In the genomic region with DNA sequence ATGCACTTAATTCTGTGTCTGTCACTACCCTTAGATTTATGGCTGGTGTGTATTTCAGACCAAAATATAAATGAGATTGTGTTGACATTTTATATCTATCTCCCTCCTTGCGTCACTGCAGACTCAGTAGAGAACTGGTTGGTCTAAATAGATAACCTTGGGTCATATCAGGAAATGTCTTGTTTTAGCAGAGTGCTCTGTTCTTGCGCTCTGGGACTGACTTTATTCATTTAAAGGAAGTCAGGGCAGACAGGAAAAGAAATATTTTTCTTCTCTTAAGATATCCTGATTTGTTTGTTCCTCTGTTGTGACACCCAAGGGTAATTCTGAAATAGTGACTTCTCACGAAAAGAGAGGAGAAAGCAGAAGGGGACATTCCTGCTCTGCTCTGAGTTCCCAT, we compare ENCODE assay signal across 19 mouse cellular contexts.
DNase-seq lines count a peak whose midpoint lies in the region; ATAC-seq and TF ChIP-seq lines count a peak whose summit lies in the region.
"Had no signal": no experiment of that assay in that cellular context is flagged by ENCODE, and none has a peak within 500 bp of the region (broad histone marks: within the 10 kb centered on the region; RNA-seq: fewer than 3 reads in every experiment).

No protein-coding gene starts in this region.

- 0 out of 2 replicates have a peak, but pooled peaks cover 9% of the 10 kb centered on the region for H3K4me1 ChIP-seq in heart, embryonic 15.5 days (replicated peaks)
- H3K4me1 ChIP-seq in heart, adult 2 months (ENCODE audit: control insufficient read depth, insufficient read depth, low read length) = no peaks in the 10 kb centered on the region; the same call in 1 of the 2 replicates
- no peaks in the 10 kb centered on the region for H3K4me1 ChIP-seq in kidney, postnatal 0 days (replicated peaks; ENCODE audit: insufficient read depth, low read length)
- no peaks in the 10 kb centered on the region for H3K4me1 ChIP-seq in kidney, embryonic 14.5 days (ENCODE audit: control insufficient read depth, insufficient read depth, low read length)
- H3K4me1 ChIP-seq: embryonic facial prominence, embryonic 15.5 days; hindbrain, embryonic 12.5 days had no signal

- no peaks in the 10 kb centered on the region for H3K36me3 ChIP-seq in heart, embryonic 15.5 days
- no peaks in the 10 kb centered on the region for H3K36me3 ChIP-seq in heart, adult 2 months (ENCODE audit: control insufficient read depth, insufficient read depth, low read length)
- no peaks in the 10 kb centered on the region for H3K36me3 ChIP-seq in kidney, postnatal 0 days (ENCODE audit: insufficient read depth, low read length)
- no peaks in the 10 kb centered on the region for H3K36me3 ChIP-seq in kidney, embryonic 14.5 days (ENCODE audit: control insufficient read depth, insufficient read depth, low read length)
- H3K36me3 ChIP-seq: embryonic facial prominence, embryonic 12.5 days; embryonic facial prominence, embryonic 15.5 days; hindbrain, embryonic 12.5 days; hindbrain, embryonic 15.5 days had no signal

- H3K4me2 ChIP-seq in heart, embryonic 15.5 days = no peak overlapping the region
- H3K4me2 ChIP-seq in kidney, postnatal 0 days (ENCODE audit: low read length) = no peak overlapping the region
- no peak overlapping the region for H3K4me2 ChIP-seq in kidney, embryonic 14.5 days (replicated peaks; ENCODE audit: low read depth, low read length)
- H3K4me2 ChIP-seq: embryonic facial prominence, embryonic 12.5 days; embryonic facial prominence, embryonic 15.5 days; hindbrain, embryonic 12.5 days; hindbrain, embryonic 15.5 days had no signal

- no peak for TF ChIP-seq EP300 in heart, adult 2 months (IDR thresholded peaks at IDR 0.05; ENCODE audit: insufficient read depth, low read depth, low read length)

- no peak for TF ChIP-seq CTCF in heart, adult 2 months (IDR thresholded peaks at IDR 0.05)
- no peak for TF ChIP-seq CTCF in kidney, postnatal 0 days (IDR thresholded peaks at IDR 0.05; ENCODE audit: low read depth)

- H3K4me3 ChIP-seq in heart, embryonic 15.5 days = no peak overlapping the region
- no peak overlapping the region for H3K4me3 ChIP-seq in heart, adult 2 months
- no peak overlapping the region for H3K4me3 ChIP-seq in kidney, postnatal 0 days (replicated peaks; ENCODE audit: low read depth, low read length)
- no peak overlapping the region for H3K4me3 ChIP-seq in kidney, embryonic 14.5 days (ENCODE audit: low read length)
- H3K4me3 ChIP-seq: embryonic facial prominence, embryonic 12.5 days; embryonic facial prominence, embryonic 15.5 days; gastrocnemius, adult 2 months; hindbrain, embryonic 12.5 days; hindbrain, embryonic 15.5 days had no signal

- H3K27ac ChIP-seq in heart, embryonic 15.5 days = no peak overlapping the region
- H3K27ac ChIP-seq in heart, adult 2 months = no peak overlapping the region
- H3K27ac ChIP-seq in kidney, postnatal 0 days = no peak overlapping the region
- no peak overlapping the region for H3K27ac ChIP-seq in kidney, embryonic 14.5 days (ENCODE audit: low read depth, low read length)
- H3K27ac ChIP-seq: embryonic facial prominence, embryonic 12.5 days; embryonic facial prominence, embryonic 15.5 days; gastrocnemius, adult 2 months; hindbrain, embryonic 12.5 days; hindbrain, embryonic 15.5 days had no signal

- H3K79me2 ChIP-seq in heart, adult 2 months (replicated peaks; ENCODE audit: control insufficient read depth, insufficient read depth, low read length) = no peaks in the 10 kb centered on the region

- no peak for TF ChIP-seq POLR2A in heart, adult 2 months (IDR thresholded peaks at IDR 0.05; ENCODE audit: insufficient read depth, low read depth, low read length)

- 35% methylated on average over 3 of the region's 3 CpGs for WGBS in heart, embryonic 15.5 days
- 41% methylated on average over 3 of the region's 3 CpGs for WGBS in heart, adult 2 months
- 61% methylated on average over 3 of the region's 3 CpGs for WGBS in kidney, postnatal 0 days
- WGBS in kidney, embryonic 14.5 days = 54% methylated on average over 3 of the region's 3 CpGs

- peak; percentile 25 to 81 for DNase-seq in adrenal gland, adult (ENCODE audit: inconsistent age in 2 of 2, low spot score in 1 of 2)
- DNase-seq in adrenal gland, postnatal 4 days (ENCODE audit: low spot score in 2 of 2) = no peak
- no peak for DNase-seq in heart, adult 2 months
- peak; percentile 46 for DNase-seq in kidney, postnatal 0 days (ENCODE audit: low spot score)
- DNase-seq: cerebellum, adult 11 months; cerebellum, adult 2 months; cerebellum, adult 9-11 months; cerebellum, postnatal 25 days; forebrain, postnatal 0 days; gastrocnemius, adult 2 months; gastrocnemius, postnatal 14 days had no signal

- 0 out of 2 replicates have a peak, but pooled peaks cover 2% of the 10 kb centered on the region for H3K27me3 ChIP-seq in heart, embryonic 15.5 days
- H3K27me3 ChIP-seq in heart, adult 2 months (ENCODE audit: control insufficient read depth, insufficient read depth, low read length) = no peaks in the 10 kb centered on the region; the same call in 1 of the 2 replicates
- H3K27me3 ChIP-seq in kidney, postnatal 0 days (ENCODE audit: insufficient read depth, low read length) = no peaks in the 10 kb centered on the region
- no peaks in the 10 kb centered on the region for H3K27me3 ChIP-seq in kidney, embryonic 14.5 days (ENCODE audit: control insufficient read depth, insufficient read depth, low read length)
- H3K27me3 ChIP-seq: embryonic facial prominence, embryonic 12.5 days; embryonic facial prominence, embryonic 15.5 days; hindbrain, embryonic 12.5 days; hindbrain, embryonic 15.5 days had no signal

- intact Hi-C loops in heart, adult 2 months (cut with DNase I) = no loop called here

- no peak overlapping the region for H3K9ac ChIP-seq in heart, embryonic 15.5 days
- no peak overlapping the region for H3K9ac ChIP-seq in heart, adult 2 months (ENCODE audit: low read depth, low read length)
- no peak overlapping the region for H3K9ac ChIP-seq in kidney, postnatal 0 days (ENCODE audit: low read depth, low read length)
- H3K9ac ChIP-seq in kidney, embryonic 14.5 days (ENCODE audit: low read depth, low read length) = no peak overlapping the region
- H3K9ac ChIP-seq: embryonic facial prominence, embryonic 12.5 days; embryonic facial prominence, embryonic 15.5 days; forebrain, postnatal 0 days; hindbrain, embryonic 12.5 days; hindbrain, embryonic 15.5 days had no signal

- 0 out of 2 replicates have a peak, but pooled peaks have one; percentile 14 for ATAC-seq in heart, embryonic 15.5 days (replicated peaks; ENCODE audit: insufficient number of reproducible peaks, insufficient read depth, low FRiP score, low read depth)
- ATAC-seq in kidney, postnatal 0 days (replicated peaks; ENCODE audit: low FRiP score, low read depth) = no peak
- ATAC-seq in kidney, embryonic 14.5 days (ENCODE audit: low FRiP score, low TSS enrichment) = no peak
- ATAC-seq: activated CD4-positive, CD25-positive, alpha-beta regulatory T cell, adult 4 months; forebrain, embryonic 14.5 days; forebrain, postnatal 0 days had no signal

- H3K9me3 ChIP-seq in heart, embryonic 15.5 days (replicated peaks) = no peaks in the 10 kb centered on the region
- H3K9me3 ChIP-seq in kidney, postnatal 0 days (replicated peaks; ENCODE audit: low read length) = no peaks in the 10 kb centered on the region
- H3K9me3 ChIP-seq in kidney, embryonic 14.5 days (ENCODE audit: control insufficient read depth, low read length) = no peaks in the 10 kb centered on the region
- H3K9me3 ChIP-seq: embryonic facial prominence, embryonic 12.5 days; embryonic facial prominence, embryonic 15.5 days; hindbrain, embryonic 12.5 days; hindbrain, embryonic 15.5 days had no signal

Comparison
In these comparisons a context has a peak if more than half of its experiments do, and no peak if none do; other contexts are left out.
1. DNase-seq: peak in adrenal gland, adult (2 of 2) and kidney, postnatal 0 days (single experiment); none in adrenal gland, postnatal 4 days (0 of 2) and heart, adult 2 months (0 of 2).